ENCODE assay signal across 24 mouse cellular contexts in genomic region chr13:35381641-35382040, GRCm38 (mm10).
DNase-seq lines count a peak whose midpoint lies in the region; ATAC-seq lines count a peak whose summit lies in the region.
"Had no signal": no experiment of that assay in that cellular context is flagged by ENCODE, and none has a peak within 500 bp of the region (broad histone marks: within the 10 kb centered on the region; RNA-seq: fewer than 3 reads in every experiment).

No protein-coding gene starts in this region.

- H3K4me1 ChIP-seq in heart, embryonic 12.5 days (replicated peaks): peaks cover 21% of the 10 kb centered on the region
- H3K4me1 ChIP-seq: embryonic facial prominence, embryonic 12.5 days; embryonic facial prominence, embryonic 15.5 days; hindbrain, embryonic 12.5 days; hindbrain, embryonic 15.5 days had no signal

- no peaks in the 10 kb centered on the region for H3K9me3 ChIP-seq in heart, embryonic 12.5 days (replicated peaks)
- H3K9me3 ChIP-seq: embryonic facial prominence, embryonic 12.5 days; embryonic facial prominence, embryonic 15.5 days; G1E; heart, embryonic 10.5 days; hindbrain, embryonic 12.5 days; hindbrain, embryonic 15.5 days had no signal

- H3K36me3 ChIP-seq in heart, embryonic 12.5 days: no peaks in the 10 kb centered on the region
- H3K36me3 ChIP-seq: embryonic facial prominence, embryonic 12.5 days; embryonic facial prominence, embryonic 15.5 days; G1E; heart, embryonic 10.5 days; hindbrain, embryonic 12.5 days; hindbrain, embryonic 15.5 days had no signal

- H3K27me3 ChIP-seq in heart, embryonic 12.5 days (replicated peaks): no peaks in the 10 kb centered on the region
- H3K27me3 ChIP-seq: CH12.LX; embryonic facial prominence, embryonic 12.5 days; embryonic facial prominence, embryonic 15.5 days; hindbrain, embryonic 12.5 days; hindbrain, embryonic 15.5 days had no signal

- H3K27ac ChIP-seq in heart, embryonic 12.5 days (ENCODE audit: poor library complexity, severe bottlenecking): no peak overlapping the region
- H3K27ac ChIP-seq: embryonic facial prominence, embryonic 12.5 days; embryonic facial prominence, embryonic 15.5 days; heart, adult 2 months; heart, embryonic 10.5 days; hindbrain, embryonic 12.5 days; hindbrain, embryonic 15.5 days had no signal

- H3K4me3 ChIP-seq in heart, embryonic 12.5 days: no peak overlapping the region
- H3K4me3 ChIP-seq: embryonic facial prominence, embryonic 12.5 days; embryonic facial prominence, embryonic 15.5 days; heart, adult 2 months; heart, embryonic 10.5 days; hindbrain, embryonic 12.5 days; hindbrain, embryonic 15.5 days had no signal

- H3K4me2 ChIP-seq in heart, embryonic 12.5 days: no peak overlapping the region
- H3K4me2 ChIP-seq: embryonic facial prominence, embryonic 12.5 days; embryonic facial prominence, embryonic 15.5 days; hindbrain, embryonic 12.5 days; hindbrain, embryonic 15.5 days had no signal

- no peak for ATAC-seq in heart, embryonic 12.5 days (ENCODE audit: insufficient number of reproducible peaks, low FRiP score)
- no peak for ATAC-seq in cerebellum, adult (ENCODE audit: insufficient number of reproducible peaks, low FRiP score, low TSS enrichment)
- ATAC-seq: forebrain, embryonic 14.5 days; forebrain, postnatal 0 days had no signal

- DNase-seq in heart, adult 11 months: peak; percentile 8
- peak; percentile 73 for DNase-seq in adrenal gland, adult 8-10 months
- DNase-seq in adrenal gland, postnatal 25 days: peak; percentile 37
- no peak for DNase-seq in lung, postnatal 4 days
- DNase-seq: B cell, adult 2 months; cerebellum, adult 11 months; cerebellum, adult 2 months; cerebellum, adult 9-11 months; cerebellum, postnatal 25 days; forebrain, postnatal 0 days; gastrocnemius, postnatal 25 days; heart, adult 2 months; kidney, adult 11 months; kidney, adult 8-10 months had no signal

- no peak overlapping the region for H3K9ac ChIP-seq in heart, embryonic 12.5 days
- H3K9ac ChIP-seq: embryonic facial prominence, embryonic 12.5 days; embryonic facial prominence, embryonic 15.5 days; forebrain, postnatal 0 days; hindbrain, embryonic 12.5 days; hindbrain, embryonic 15.5 days had no signal

- WGBS in heart, embryonic 12.5 days: 81% methylated on average over 2 of the region's 2 CpGs

Comparison
In these comparisons a context has a peak if more than half of its experiments do, and no peak if none do; other contexts are left out.
1. DNase-seq: peak in heart, adult 11 months (single experiment), adrenal gland, adult 8-10 months (single experiment) and adrenal gland, postnatal 25 days (single experiment); none in lung, postnatal 4 days (0 of 2).